Mouse (Mus musculus): ENCODE data around the gene Stpg4. TPM values are rescaled to one million over a fixed set of nuclear protein-coding genes. Genes with fewer than 3 reads are reported as not detected.

Gene Stpg4
- polyA plus RNA-seq, 1 experiment from 2014 or later: 0.60 TPM

DNA sequence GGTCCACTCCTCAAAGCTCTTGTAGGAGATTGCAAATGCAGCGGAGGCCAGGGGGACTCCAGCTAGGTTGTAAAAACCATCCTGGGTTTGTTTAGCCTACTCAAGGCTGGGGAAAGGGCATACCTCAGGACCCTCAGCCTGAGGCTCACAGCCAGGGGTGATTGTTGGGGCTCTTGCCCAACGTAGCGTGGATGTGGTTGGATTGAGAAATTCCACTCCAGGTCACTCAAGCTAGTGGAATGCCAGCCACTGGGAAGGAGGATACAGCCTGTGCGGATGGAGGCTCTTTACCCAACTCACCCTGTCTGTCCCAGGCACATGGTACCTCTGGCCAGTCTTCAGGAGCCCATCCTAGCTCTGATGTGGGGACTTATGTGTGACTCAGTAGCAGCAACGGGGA is 71.3 kb downstream of the Stpg4 start:
- WGBS: 82% methylated on average over 5 of the region's 5 CpGs
- no peak overlapping the region for H3K4me3 ChIP-seq (ENCODE audit: low read length)
- no peaks in the 10 kb centered on the region for H3K27me3 ChIP-seq (ENCODE audit: insufficient read depth, low read length)

DNA sequence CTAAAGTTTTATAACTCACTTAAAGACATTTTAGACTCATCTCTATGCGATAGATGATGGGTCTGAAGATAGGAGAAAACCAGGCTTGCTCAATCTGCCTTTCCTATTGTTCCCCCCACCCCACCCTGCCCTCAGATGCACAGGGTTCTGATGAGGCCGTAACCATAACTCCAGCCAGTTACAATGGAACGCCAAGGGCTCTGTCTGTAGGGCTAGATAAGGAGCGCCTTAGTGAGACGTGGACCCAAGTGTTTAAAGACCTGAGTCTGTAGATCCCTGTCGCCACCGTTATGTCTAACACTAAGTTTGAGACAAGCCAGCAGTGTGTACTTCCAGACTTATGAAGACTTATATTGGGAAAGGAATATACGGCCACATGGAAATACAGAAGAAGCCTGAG is 72.1 kb downstream of the Stpg4 start:
- Histone ChIP-seq H3K9me3 (ENCODE audit: low read length) (no peaks in the 10 kb centered on the region), H3K9ac (replicated peaks; ENCODE audit: low read length) (no peak overlapping the region), H3K27ac (ENCODE audit: low read length) (no peak overlapping the region), H3K4me1 (ENCODE audit: insufficient read depth, low read length) (peaks cover 27% of the 10 kb centered on the region), H3K4me3 (ENCODE audit: low read length) (no peak overlapping the region), H3K36me3 (ENCODE audit: insufficient read depth, low read length) (no peaks in the 10 kb centered on the region), H3K4me2 (replicated peaks; ENCODE audit: low read depth, low read length) (no peak overlapping the region), H3K27me3 (ENCODE audit: insufficient read depth, low read length) (no peaks in the 10 kb centered on the region)
- 88% methylated on average over 8 of the region's 8 CpGs for WGBS
- ATAC-seq (ENCODE audit: low FRiP score, low TSS enrichment): no peak

More for the DNA sequence above, 71.3 kb downstream of the Stpg4 start:
- H3K9me3 ChIP-seq (ENCODE audit: low read length): no peaks in the 10 kb centered on the region
- peaks cover 19% of the 10 kb centered on the region for H3K4me1 ChIP-seq (ENCODE audit: insufficient read depth, low read length)
- H3K27ac ChIP-seq (ENCODE audit: low read length): no peak overlapping the region
- no peak overlapping the region for H3K4me2 ChIP-seq (replicated peaks; ENCODE audit: low read depth, low read length)
- ATAC-seq (ENCODE audit: low FRiP score, low TSS enrichment): no peak
- H3K9ac ChIP-seq (replicated peaks; ENCODE audit: low read length): no peak overlapping the region
- no peaks in the 10 kb centered on the region for H3K36me3 ChIP-seq (ENCODE audit: insufficient read depth, low read length)

DNA sequence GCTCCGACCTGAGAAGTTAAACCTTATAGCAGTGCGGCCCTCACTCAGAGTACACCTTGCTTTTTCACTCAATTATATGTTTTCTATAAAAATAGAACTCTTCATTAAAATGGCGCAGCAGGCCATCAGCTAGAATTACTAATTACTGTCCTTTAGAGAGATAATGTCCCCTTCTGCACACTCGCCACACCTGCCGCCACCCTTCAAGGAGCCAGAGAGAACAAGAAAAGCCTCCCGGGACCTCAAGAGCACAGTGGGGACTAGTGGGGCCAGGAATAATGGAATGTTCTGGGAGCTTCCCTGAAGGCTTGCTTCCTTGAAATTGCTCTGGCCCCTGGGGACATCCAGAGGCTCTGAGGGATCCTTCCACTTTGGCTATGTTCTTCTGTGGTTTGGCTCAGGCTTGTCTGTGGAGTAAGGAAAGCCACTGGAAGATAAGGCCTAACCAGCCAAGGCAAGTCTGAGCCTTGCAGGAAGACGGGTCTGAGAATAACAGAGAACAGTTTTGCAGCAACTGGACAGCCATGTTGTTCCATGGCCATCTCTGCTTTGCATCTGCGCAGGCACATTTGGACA is 73.7 kb downstream of the Stpg4 start:
- Histone ChIP-seq H3K27me3 (ENCODE audit: insufficient read depth, low read length) (no peaks in the 10 kb centered on the region), H3K9me3 (ENCODE audit: low read length) (no peaks in the 10 kb centered on the region), H3K4me3 (ENCODE audit: low read length) (no peak overlapping the region), H3K4me2 (replicated peaks; ENCODE audit: low read depth, low read length) (no peak overlapping the region), H3K4me1 (ENCODE audit: insufficient read depth, low read length) (peaks cover 39% of the 10 kb centered on the region), H3K36me3 (ENCODE audit: insufficient read depth, low read length) (no peaks in the 10 kb centered on the region), H3K27ac (ENCODE audit: low read length) (no peak overlapping the region), H3K9ac (replicated peaks; ENCODE audit: low read length) (no peak overlapping the region)
- 92% methylated on average over 8 of the region's 8 CpGs for WGBS
- no peak for ATAC-seq (ENCODE audit: low FRiP score, low TSS enrichment)

GRCm38 (mm10) chr17:87352898-87353225 is 74.7 kb downstream of the Stpg4 start:
- Histone ChIP-seq H3K4me2 (replicated peaks; ENCODE audit: low read depth, low read length) (no peak overlapping the region), H3K9me3 (ENCODE audit: low read length) (no peaks in the 10 kb centered on the region), H3K27me3 (ENCODE audit: insufficient read depth, low read length) (no peaks in the 10 kb centered on the region), H3K27ac (ENCODE audit: low read length) (no peak overlapping the region; the same call in 1 of the 2 replicates), H3K36me3 (ENCODE audit: insufficient read depth, low read length) (no peaks in the 10 kb centered on the region), H3K9ac (replicated peaks; ENCODE audit: low read length) (no peak overlapping the region; the same call in 1 of the 2 replicates), H3K4me3 (ENCODE audit: low read length) (no peak overlapping the region), H3K4me1 (ENCODE audit: insufficient read depth, low read length) (peaks cover 41% of the 10 kb centered on the region)
- ATAC-seq (ENCODE audit: low FRiP score, low TSS enrichment): peak; percentile 28; the same call in 1 of the 2 replicates
- 10% methylated on average over 1 of the region's 1 CpGs for WGBS

DNA sequence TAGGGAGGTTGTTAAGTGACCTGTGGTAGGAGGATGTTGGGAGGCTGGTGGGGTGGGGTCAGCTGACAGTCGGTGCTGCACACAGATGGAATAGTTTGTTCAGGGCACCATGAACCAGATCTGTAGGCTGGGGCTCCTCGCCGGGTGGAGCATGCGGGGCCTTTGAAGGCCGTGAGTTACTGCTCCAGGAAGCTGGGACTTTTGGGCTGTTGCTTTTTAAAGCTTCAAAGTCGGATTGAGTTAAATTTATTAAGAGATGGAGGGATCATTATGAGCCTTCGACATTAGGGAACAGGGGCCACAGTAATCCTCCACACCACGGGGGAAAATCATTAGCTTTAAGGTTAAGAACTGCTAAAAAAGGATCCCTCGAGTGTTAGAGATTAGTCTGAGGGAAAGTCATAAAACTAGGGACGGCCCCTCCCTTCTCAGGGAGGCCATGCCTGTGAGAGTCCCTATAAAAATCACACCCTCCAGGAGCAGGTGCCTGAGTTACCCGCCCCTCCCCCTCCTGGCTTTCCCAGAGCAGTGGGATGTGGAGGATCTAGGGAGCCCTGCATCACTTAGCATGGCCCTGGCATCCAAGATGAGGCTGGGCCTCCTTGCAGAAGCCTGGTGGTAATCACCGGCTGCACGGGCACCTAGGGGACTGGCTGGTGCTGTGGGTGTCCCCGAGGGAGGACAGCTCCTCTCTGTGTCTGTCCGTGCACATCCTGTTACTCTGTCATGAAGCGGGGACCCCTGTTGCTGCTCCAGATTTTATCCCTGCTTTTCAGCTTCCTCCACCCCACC is 75.2 kb downstream of the Stpg4 start:
- peak; percentile 27 for ATAC-seq (ENCODE audit: low FRiP score, low TSS enrichment)
- no peaks in the 10 kb centered on the region for H3K27me3 ChIP-seq (ENCODE audit: insufficient read depth, low read length)
- H3K4me2 ChIP-seq (replicated peaks; ENCODE audit: low read depth, low read length): 0 out of 2 replicates have a peak overlapping the region, but pooled peaks have one; percentile 3
- no peaks in the 10 kb centered on the region for H3K9me3 ChIP-seq (ENCODE audit: low read length)
- H3K9ac ChIP-seq (replicated peaks; ENCODE audit: low read length): peak overlapping the region; percentile 25
- peak overlapping the region; percentile 85 for H3K27ac ChIP-seq (ENCODE audit: low read length)
- no peaks in the 10 kb centered on the region for H3K36me3 ChIP-seq (ENCODE audit: insufficient read depth, low read length)
- peaks cover 41% of the 10 kb centered on the region for H3K4me1 ChIP-seq (ENCODE audit: insufficient read depth, low read length)
- no peak overlapping the region for H3K4me3 ChIP-seq (ENCODE audit: low read length)
- WGBS: 14% methylated on average over 16 of the region's 16 CpGs

GRCm38 (mm10) chr17:87351241-87352105 is 76.1 kb downstream of the Stpg4 start:
- H3K27ac ChIP-seq (ENCODE audit: low read length): peak overlapping the region; percentile 85
- no peak overlapping the region for H3K4me2 ChIP-seq (replicated peaks; ENCODE audit: low read depth, low read length)
- peak overlapping the region; percentile 25; the same call in 1 of the 2 replicates for H3K9ac ChIP-seq (replicated peaks; ENCODE audit: low read length)
- H3K4me1 ChIP-seq (ENCODE audit: insufficient read depth, low read length): peaks cover 41% of the 10 kb centered on the region
- WGBS: 17% methylated on average over 20 of the region's 20 CpGs
- H3K4me3 ChIP-seq (ENCODE audit: low read length): no peak overlapping the region
- no peaks in the 10 kb centered on the region for H3K9me3 ChIP-seq (ENCODE audit: low read length)
- H3K27me3 ChIP-seq (ENCODE audit: insufficient read depth, low read length): no peaks in the 10 kb centered on the region
- ATAC-seq (ENCODE audit: low FRiP score, low TSS enrichment): peak; percentile 17; the same call in 1 of the 2 replicates
- H3K36me3 ChIP-seq (ENCODE audit: insufficient read depth, low read length): no peaks in the 10 kb centered on the region

DNA sequence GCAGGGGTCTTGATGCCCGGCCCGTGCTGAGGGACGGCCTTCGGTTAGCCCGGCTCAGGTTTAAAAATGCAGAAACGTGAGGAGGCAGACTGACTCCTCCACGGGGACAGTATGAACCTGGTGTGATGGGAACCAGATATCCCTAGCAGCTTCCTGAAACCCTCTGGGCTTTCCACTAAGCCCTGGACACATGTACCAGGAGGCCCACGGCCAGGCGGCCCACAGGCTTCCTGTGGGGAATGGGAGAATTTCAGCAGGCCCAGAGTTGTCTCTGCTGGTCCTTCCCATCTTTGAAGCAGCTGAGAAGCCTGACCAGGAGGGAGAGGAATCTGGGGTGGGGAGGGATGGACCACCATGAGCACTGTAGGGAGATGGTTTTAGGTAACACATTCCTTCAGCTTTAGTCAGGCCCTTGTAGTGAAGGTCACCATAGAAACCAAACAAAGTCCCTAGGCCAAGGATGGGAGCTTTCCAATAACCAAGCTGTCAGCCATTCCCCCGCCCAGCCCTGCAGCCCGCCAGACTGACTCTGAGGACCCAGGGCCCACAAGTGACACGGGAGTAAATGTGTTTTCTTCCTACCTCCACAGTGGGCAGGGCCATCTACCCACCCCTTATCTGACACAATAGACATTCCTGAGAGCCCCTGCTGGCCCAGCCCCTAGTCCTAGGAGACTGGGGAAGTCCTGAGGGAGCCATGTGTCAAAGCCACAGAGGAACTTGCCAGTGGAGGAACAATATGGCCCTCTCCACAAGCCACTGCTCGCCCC is 76.9 kb downstream of the Stpg4 start:
- Histone ChIP-seq H3K27me3 (ENCODE audit: insufficient read depth, low read length) (no peaks in the 10 kb centered on the region), H3K9me3 (ENCODE audit: low read length) (no peaks in the 10 kb centered on the region), H3K9ac (replicated peaks; ENCODE audit: low read length) (peak overlapping the region; percentile 15; the same call in 1 of the 2 replicates), H3K4me1 (ENCODE audit: insufficient read depth, low read length) (peaks cover 41% of the 10 kb centered on the region), H3K36me3 (ENCODE audit: insufficient read depth, low read length) (no peaks in the 10 kb centered on the region), H3K27ac (ENCODE audit: low read length) (peak overlapping the region; percentile 85), H3K4me2 (replicated peaks; ENCODE audit: low read depth, low read length) (no peak overlapping the region), H3K4me3 (ENCODE audit: low read length) (no peak overlapping the region)
- ATAC-seq (ENCODE audit: low FRiP score, low TSS enrichment): peak; percentile 13; the same call in 1 of the 2 replicates
- 34% methylated on average over 13 of the region's 13 CpGs for whole genome bisulfite sequencing

- H3K27me3 ChIP-seq (ENCODE audit: insufficient read depth, low read length): no peaks in the 10 kb centered on the region
- H3K9me3 ChIP-seq (ENCODE audit: low read length): no peaks in the 10 kb centered on the region
- no peaks in the 10 kb centered on the region for H3K36me3 ChIP-seq (ENCODE audit: insufficient read depth, low read length)
- H3K9ac ChIP-seq (replicated peaks; ENCODE audit: low read length): no peak overlapping the region
- WGBS: 65% methylated on average over 9 of the region's 9 CpGs
- H3K27ac ChIP-seq (ENCODE audit: low read length): peak overlapping the region; percentile 27; the same call in 1 of the 2 replicates
- ATAC-seq (ENCODE audit: low FRiP score, low TSS enrichment): no peak
- no peak overlapping the region for H3K4me2 ChIP-seq (replicated peaks; ENCODE audit: low read depth, low read length)
- no peak overlapping the region for H3K4me3 ChIP-seq (ENCODE audit: low read length)
- H3K4me1 ChIP-seq (ENCODE audit: insufficient read depth, low read length): peaks cover 41% of the 10 kb centered on the region
Observed at GRCm38 (mm10) chr17:87349575-87349974, 78.0 kb downstream of the Stpg4 start.

DNA sequence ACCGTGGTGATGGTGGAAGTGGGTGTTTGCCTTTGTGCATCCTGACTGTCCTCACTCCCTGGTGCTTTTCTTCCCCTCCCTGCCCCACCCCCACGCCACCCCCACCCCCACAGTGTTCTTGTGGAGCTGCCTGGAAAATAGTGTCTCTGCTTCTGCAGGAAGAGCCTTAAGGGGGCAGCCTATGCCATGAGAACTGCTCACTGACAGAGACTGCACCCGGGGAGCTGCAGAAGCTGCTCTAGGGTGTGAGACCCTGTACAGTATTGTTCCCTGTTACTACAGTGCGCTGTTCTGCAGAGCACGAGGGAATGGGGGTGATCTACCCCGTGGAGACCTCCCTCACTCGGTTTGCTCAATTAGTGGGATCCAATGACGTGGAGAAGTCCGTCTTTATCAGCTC is 78.5 kb downstream of the Stpg4 start:
- Histone ChIP-seq H3K36me3 (ENCODE audit: insufficient read depth, low read length) (no peaks in the 10 kb centered on the region), H3K4me3 (ENCODE audit: low read length) (no peak overlapping the region), H3K4me2 (replicated peaks; ENCODE audit: low read depth, low read length) (no peak overlapping the region), H3K9ac (replicated peaks; ENCODE audit: low read length) (no peak overlapping the region), H3K9me3 (ENCODE audit: low read length) (no peaks in the 10 kb centered on the region), H3K4me1 (ENCODE audit: insufficient read depth, low read length) (peaks cover 41% of the 10 kb centered on the region), H3K27ac (ENCODE audit: low read length) (no peak overlapping the region), H3K27me3 (ENCODE audit: insufficient read depth, low read length) (no peaks in the 10 kb centered on the region)
- ATAC-seq (ENCODE audit: low FRiP score, low TSS enrichment): 0 out of 2 replicates have a peak, but pooled peaks have one; percentile 36
- WGBS: 23% methylated on average over 8 of the region's 9 CpGs
